Mouse (Mus musculus) C2C12 (cell line): ENCODE data around the gene Ednra. TPM values are rescaled to one million over a fixed set of nuclear protein-coding genes. Genes with fewer than 3 reads are reported as not detected.

Source experiments
- H3K27me3 ChIP-seq: one replicate; pipeline ENCODE4 v1.6.1; 2011; ENCODE audit not compliant: control insufficient read depth, insufficient read depth, insufficient read length
- H3K36me3 ChIP-seq: one replicate; pipeline ENCODE4 v1.6.1; 2011; ENCODE audit not compliant: control insufficient read depth, insufficient read depth
- H3K4me3 ChIP-seq: one replicate; pipeline ENCODE4 v1.5.1; 2011; ENCODE audit warnings: mild to moderate bottlenecking, control low read depth; ENCODE audit not compliant: poor library complexity, insufficient read depth, severe bottlenecking
- H3K79me2 ChIP-seq: one replicate; pipeline ENCODE4 v1.6.1; 2011; ENCODE audit not compliant: control insufficient read depth, insufficient read depth
- H3K79me3 ChIP-seq: one replicate; pipeline ENCODE4 v1.6.1; 2011; ENCODE audit warnings: low read depth, control low read depth
- H3ac ChIP-seq: one replicate; pipeline ENCODE3; 2011; ENCODE audit warnings: low read depth; ENCODE audit not compliant: control insufficient read depth, insufficient read length
- CEBPB ChIP-seq: IDR thresholded peaks from one replicate; pipeline ENCODE4 v1.6.1; 2011; ENCODE audit warnings: low read depth, mild to moderate bottlenecking, control low read depth, moderate library complexity
- CTCF ChIP-seq: IDR thresholded peaks from one replicate; pipeline ENCODE4 v1.5.1; 2011; ENCODE audit not compliant: control insufficient read depth, insufficient read depth, insufficient read length
- FOSL1 ChIP-seq: IDR thresholded peaks from one replicate; pipeline ENCODE4 v1.8.0; 2011; ENCODE audit warnings: mild to moderate bottlenecking, low read length; ENCODE audit not compliant: poor library complexity, insufficient read depth, severe bottlenecking
- MAX ChIP-seq: IDR thresholded peaks from one replicate; pipeline ENCODE4 v1.6.1; 2011; ENCODE audit warnings: mild to moderate bottlenecking, control low read depth
- MYOD1 ChIP-seq: IDR thresholded peaks from one replicate; pipeline ENCODE4 v1.6.1; 2011; ENCODE audit warnings: low read depth; ENCODE audit not compliant: control insufficient read depth, insufficient read length
- MYOG ChIP-seq: IDR thresholded peaks from one replicate; pipeline ENCODE4 v1.6.1; 2011; ENCODE audit not compliant: control insufficient read depth, insufficient read length; ENCODE audit errors: extremely low read depth
- USF1 ChIP-seq: IDR thresholded peaks from one replicate; pipeline ENCODE4 v1.6.1; 2011; ENCODE audit warnings: low read depth, mild to moderate bottlenecking, control low read depth, moderate library complexity
- polyA plus RNA-seq: library from polyadenylated mRNA; unstranded; fragments of >200 nt; fragmentation: generic; extraction: Trizol; gene quantifications from one replicate; pipeline ENCODE4 v1.2.1, GENCODE M21; 2012; ENCODE audit warnings: missing spikeins

Ednra gene
- polyA plus RNA-seq, 1 experiment = 0.07 TPM

DNA sequence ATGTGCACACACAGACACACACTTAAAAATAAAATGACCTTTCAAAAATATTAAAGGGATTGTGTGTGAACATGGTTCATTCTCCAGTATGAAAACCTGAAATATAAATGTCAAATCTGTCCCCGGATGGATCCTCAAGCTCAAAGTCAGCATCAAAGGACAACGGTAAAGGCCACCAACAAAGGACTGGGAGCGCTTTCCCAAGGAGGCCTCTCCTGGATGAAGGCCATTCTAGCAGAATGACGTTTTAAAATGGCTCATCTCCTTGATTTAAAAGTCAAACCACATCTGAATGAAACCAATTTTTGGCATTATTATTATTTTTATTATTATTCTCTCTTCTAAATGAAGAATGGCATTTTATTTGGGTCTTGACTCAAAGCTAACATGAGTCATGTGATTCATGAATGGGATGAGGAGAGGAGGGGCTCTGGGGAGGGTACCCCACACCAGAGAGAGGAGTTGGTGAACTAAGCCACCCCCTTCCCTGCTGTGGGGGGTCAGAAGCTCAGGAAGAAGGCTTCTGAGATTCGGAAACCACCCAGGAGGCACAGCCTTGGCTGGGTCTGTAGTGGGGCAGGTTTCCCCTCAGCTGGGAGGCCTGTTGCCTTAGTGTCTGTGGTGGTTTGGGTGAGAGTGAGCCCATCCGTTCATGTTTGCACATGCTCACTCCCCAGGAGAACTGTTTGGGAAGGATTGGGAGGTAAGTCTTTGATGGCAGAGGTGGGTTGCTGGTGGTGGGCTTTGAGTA lies 40.7 kb downstream of the Ednra start:
- Histone ChIP-seq H3K27me3 (no peaks in the 10 kb centered on the region), H3K36me3 (no peaks in the 10 kb centered on the region), H3K79me2 (no peaks in the 10 kb centered on the region), H3ac (no peak overlapping the region), H3K4me3 (no peak overlapping the region), H3K79me3 (no peaks in the 10 kb centered on the region)
- no peak for TF ChIP-seq MAX
- no peak for TF ChIP-seq CTCF
- no peak for TF ChIP-seq FOSL1
- TF ChIP-seq MYOD1 = no peak
- no peak for TF ChIP-seq MYOG
- no peak for TF ChIP-seq CEBPB
- TF ChIP-seq USF1 = no peak

DNA sequence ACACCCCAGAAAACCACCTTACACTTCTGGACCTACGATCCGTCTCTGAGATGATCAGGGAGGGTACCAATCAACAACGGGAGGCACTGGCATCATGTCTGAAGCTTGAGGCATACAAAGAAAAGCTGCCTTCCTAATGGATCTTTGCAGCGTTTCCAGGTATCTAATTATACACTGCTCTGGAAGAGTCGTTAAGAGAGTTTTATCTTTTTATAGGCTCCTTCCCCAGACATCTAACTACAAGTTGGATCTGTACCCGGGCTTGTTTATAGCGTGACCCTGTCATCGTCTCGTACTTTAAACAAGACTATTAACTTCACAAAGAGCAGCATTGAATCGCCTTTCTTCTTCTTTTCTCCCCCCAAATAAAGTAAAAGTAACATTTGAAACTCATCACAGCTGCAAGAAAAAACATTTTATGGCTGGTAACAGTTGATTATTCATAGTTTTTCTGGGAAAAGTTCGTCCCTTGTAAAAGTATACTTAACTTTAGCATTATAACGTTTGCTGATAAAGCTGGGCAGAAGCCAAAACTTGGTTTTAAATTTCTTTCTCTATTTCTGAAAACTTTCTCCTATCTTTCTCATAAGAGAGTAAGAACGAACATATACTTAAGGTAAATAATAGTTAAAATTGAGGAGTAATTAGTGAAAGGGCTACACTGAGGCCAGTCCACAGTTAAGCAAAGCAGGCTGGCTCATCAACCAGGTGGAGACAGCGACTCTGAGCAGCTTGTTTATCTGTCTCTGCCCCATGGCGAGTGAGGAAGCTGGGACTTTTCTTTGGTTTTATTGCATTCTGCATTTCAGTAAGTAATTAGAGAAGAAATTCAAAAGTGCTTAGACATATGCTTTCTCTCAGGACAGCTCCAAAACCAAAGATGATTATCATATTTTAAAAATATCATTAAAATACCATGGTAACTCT lies 42.0 kb downstream of the Ednra start:
- Histone ChIP-seq H3K27me3 (no peaks in the 10 kb centered on the region), H3K79me2 (no peaks in the 10 kb centered on the region), H3K36me3 (no peaks in the 10 kb centered on the region), H3ac (no peak overlapping the region), H3K4me3 (no peak overlapping the region), H3K79me3 (no peaks in the 10 kb centered on the region)
- TF ChIP-seq USF1 (no peak), CEBPB (no peak), MYOG (no peak), CTCF (no peak), FOSL1 (no peak), MYOD1 (no peak), MAX (no peak)

DNA sequence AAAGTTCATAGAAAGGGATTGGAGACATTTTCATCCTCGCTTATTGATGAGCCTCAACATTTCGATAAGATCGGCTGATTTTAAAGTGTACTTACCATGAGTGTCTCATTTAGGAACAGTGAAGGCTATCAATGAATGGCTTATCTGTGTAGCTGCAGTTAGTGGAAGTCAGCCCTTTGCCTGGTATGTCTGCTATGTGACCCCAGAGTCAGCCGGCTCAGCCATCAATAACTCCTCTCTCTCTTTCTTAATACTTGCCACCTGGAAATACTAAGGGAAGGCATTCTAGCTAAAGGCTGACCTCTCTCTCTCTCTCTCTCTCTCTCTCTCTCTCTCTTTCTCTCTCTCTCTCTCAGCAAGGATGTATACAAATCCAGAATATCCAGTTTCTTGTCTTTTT lies 52.2 kb downstream of the Ednra start:
- Histone ChIP-seq H3K36me3 (no peaks in the 10 kb centered on the region), H3ac (no peak overlapping the region), H3K4me3 (no peak overlapping the region), H3K79me2 (no peaks in the 10 kb centered on the region), H3K79me3 (no peaks in the 10 kb centered on the region), H3K27me3 (no peaks in the 10 kb centered on the region)
- no peak for TF ChIP-seq FOSL1
- TF ChIP-seq CTCF = no peak
- TF ChIP-seq MYOG = no peak
- no peak for TF ChIP-seq MAX
- TF ChIP-seq CEBPB = no peak
- no peak for TF ChIP-seq MYOD1
- no peak for TF ChIP-seq USF1

DNA sequence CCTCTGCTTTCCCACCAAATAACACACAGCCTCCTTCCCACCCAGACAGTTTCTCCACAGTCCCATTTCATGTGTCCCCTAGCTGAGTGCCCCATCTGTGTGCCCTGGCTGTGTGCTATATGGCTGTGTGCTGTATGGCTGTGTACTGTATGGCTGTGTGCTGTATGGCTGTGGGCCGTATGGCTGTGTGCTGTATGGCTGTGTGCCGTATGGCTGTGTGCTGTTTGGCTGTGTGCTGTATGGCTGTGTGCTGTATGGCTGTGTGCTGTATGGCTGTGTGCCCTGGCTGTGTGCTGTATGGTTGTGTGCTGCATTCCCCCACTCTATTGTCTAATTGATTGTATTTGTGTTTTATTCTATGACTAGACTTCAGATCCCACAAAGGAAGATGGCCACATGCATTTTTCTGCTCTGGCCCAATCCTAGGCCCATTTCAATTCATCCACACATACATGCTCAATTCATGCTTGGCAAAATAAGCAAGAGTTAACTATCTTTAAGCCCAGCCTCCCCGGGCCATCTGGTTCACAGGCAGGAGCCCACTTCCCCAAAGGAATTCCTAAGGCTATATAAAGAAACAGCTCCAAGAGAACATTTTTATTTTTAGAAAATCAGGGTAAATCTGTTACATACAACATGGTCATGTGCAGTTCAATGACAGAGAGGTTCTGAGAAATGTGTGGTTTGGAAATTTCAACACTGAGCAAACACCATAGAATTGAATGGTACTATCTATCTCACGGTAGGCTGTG lies 53.5 kb downstream of the Ednra start:
- H3K79me2 ChIP-seq = no peaks in the 10 kb centered on the region
- no peak overlapping the region for H3K4me3 ChIP-seq
- no peaks in the 10 kb centered on the region for H3K79me3 ChIP-seq
- no peak overlapping the region for H3ac ChIP-seq
- no peaks in the 10 kb centered on the region for H3K27me3 ChIP-seq
- TF ChIP-seq CTCF (no peak), MAX (no peak), FOSL1 (no peak), MYOG (no peak)
- H3K36me3 ChIP-seq = no peaks in the 10 kb centered on the region

DNA sequence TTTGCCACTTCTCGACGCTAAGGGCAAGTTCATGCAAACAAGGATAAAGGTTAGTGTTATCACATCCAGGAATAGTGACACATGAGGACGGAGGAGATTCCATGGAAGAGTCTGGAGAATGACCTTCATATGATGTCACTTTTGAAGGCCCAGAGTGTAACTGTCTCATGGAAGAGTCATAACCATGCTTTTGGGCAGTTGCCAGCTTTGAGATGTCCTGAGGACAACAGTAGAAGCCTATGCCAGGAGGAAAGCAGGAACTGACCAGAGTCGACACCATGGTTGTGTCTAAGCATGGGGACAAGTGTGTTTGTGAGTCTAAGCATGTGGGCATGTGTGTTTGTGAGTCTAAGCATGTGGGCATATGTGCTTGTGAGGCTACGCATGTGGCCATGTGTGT lies 56.3 kb downstream of the Ednra start:
- H3K4me3 ChIP-seq = no peak overlapping the region
- no peaks in the 10 kb centered on the region for H3K79me3 ChIP-seq
- H3ac ChIP-seq = no peak overlapping the region
- no peaks in the 10 kb centered on the region for H3K36me3 ChIP-seq
- TF ChIP-seq USF1 (no peak), CEBPB (no peak), MYOD1 (no peak), CTCF (no peak), FOSL1 (no peak), MAX (no peak), MYOG (no peak)
- H3K27me3 ChIP-seq = no peaks in the 10 kb centered on the region
- no peaks in the 10 kb centered on the region for H3K79me2 ChIP-seq
